Mouse (Mus musculus): Measurements from ENCODE around the gene Cyp2c40.
"Not testable (repeated sequence)": the region's sequence is repeated elsewhere in the genome, so short reads cannot be mapped to it uniquely, and the experiment has no call there.

GRCm38 (mm10) chr19:39820931-39821330 lies 8.3 kb upstream of the Cyp2c40 start:
- TF ChIP-seq CTCF (IDR thresholded peaks at IDR 0.05; ENCODE audit: borderline replicate concordance, insufficient read depth, low read depth, low read length); POLR2A (IDR thresholded peaks at IDR 0.05; ENCODE audit: borderline replicate concordance, insufficient read depth, low read length): not testable (repeated sequence)
